Mouse (Mus musculus) spleen, adult 2 months (tissue): Measurements from ENCODE around the gene Ndufc2. TPM values are rescaled to one million over a fixed set of nuclear protein-coding genes. Genes with fewer than 3 reads are reported as not detected.

Experiments used
- DNase-seq, 2 experiments: peaks; one replicate each; pipeline versions ENCODE4 v3.0.0 to v3.0.0-alpha.2; 2012 to 2021; ENCODE audit warnings: low spot score in 2 of 2, low read depth in 1 of 2
- H3K27ac ChIP-seq: fragments of 200-500 bp; 2 replicates; pipeline ENCODE4 v1.5.1; 2012; ENCODE audit warnings: low read length, inconsistent platforms; ENCODE audit not compliant: insufficient read depth
- H3K27me3 ChIP-seq: fragments of 200-500 bp; 2 replicates; pipeline ENCODE4 v1.6.1; 2012; ENCODE audit warnings: mild to moderate bottlenecking, moderate library complexity, low read length, inconsistent platforms; ENCODE audit not compliant: control insufficient read depth, insufficient read depth
- H3K36me3 ChIP-seq: fragments of 200-500 bp; 2 replicates; pipeline ENCODE4 v1.6.1; 2012; ENCODE audit warnings: mild to moderate bottlenecking, low read length, inconsistent platforms; ENCODE audit not compliant: control insufficient read depth, insufficient read depth
- H3K4me1 ChIP-seq: fragments of 200-500 bp; 2 replicates; pipeline ENCODE4 v1.6.1; 2011; ENCODE audit warnings: inconsistent platforms; ENCODE audit not compliant: control insufficient read depth, insufficient read depth, insufficient read length
- H3K4me3 ChIP-seq: fragments of 200-500 bp; 2 replicates; pipeline ENCODE4 v1.5.1; 2011; ENCODE audit warnings: mild to moderate bottlenecking, inconsistent platforms; ENCODE audit not compliant: insufficient read depth, insufficient read length; ENCODE audit errors: extremely low read depth
- CTCF ChIP-seq: fragments of 200-500 bp; IDR thresholded peaks from 2 replicates; pipeline ENCODE4 v1.5.1; 2011; ENCODE audit warnings: mild to moderate bottlenecking, inconsistent platforms; ENCODE audit not compliant: insufficient read depth, insufficient read length, insufficient replicate concordance; ENCODE audit errors: extremely low read depth
- POLR2A ChIP-seq: fragments of 200-500 bp; IDR thresholded peaks from 2 replicates; pipeline ENCODE4 v1.6.1; 2011; ENCODE audit warnings: low read depth, low read length, inconsistent platforms
- WGBS: fragments of 180-500 bp; shearing (Covaris S2); methylation state at CpG from one replicate; pipeline ENCODE4 v1.1.7; 2018; 5-methylcytosine and 5-hydroxymethylcytosine counted together
- polyA plus RNA-seq: library from polyadenylated mRNA; depleted of rRNA; stranded (reverse); fragments of >200 nt; gene quantifications from 2 replicates; pipeline ENCODE4 v1.2.3, GENCODE M21; 2012

Gene Ndufc2
- polyA plus RNA-seq, 1 experiment = 67.0 TPM

DNA sequence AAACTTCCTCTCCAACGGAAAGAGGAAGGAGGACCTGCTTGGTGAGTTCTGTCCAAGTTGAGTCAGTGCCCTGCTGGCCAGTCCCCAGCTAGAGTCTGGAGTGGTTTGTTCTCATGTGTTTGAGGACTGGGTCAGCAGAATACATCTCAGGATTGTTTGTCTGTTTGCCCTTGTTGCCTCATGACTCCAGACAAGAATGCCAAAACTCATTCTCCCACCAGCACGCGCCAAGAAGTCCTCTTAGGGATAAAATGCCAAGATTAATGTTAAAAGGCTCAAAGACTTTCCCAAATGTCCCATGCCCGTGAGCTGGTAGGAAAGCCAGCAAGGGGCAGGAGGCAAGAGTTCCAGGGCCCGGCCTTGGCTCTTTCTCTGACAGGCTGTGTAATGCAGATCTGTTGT is 42.9 kb upstream of the Ndufc2 start:
- peaks cover 9% of the 10 kb centered on the region; the same call in 1 of the 2 replicates for H3K4me1 ChIP-seq
- peak overlapping the region; percentile 57 for H3K27ac ChIP-seq
- no peak for TF ChIP-seq POLR2A
- TF ChIP-seq CTCF = no peak
- WGBS = 75% methylated on average over 5 of the region's 5 CpGs
- no peaks in the 10 kb centered on the region for H3K27me3 ChIP-seq
- no peaks in the 10 kb centered on the region for H3K36me3 ChIP-seq
- H3K4me3 ChIP-seq = no peak overlapping the region
- DNase-seq = no peak

DNA sequence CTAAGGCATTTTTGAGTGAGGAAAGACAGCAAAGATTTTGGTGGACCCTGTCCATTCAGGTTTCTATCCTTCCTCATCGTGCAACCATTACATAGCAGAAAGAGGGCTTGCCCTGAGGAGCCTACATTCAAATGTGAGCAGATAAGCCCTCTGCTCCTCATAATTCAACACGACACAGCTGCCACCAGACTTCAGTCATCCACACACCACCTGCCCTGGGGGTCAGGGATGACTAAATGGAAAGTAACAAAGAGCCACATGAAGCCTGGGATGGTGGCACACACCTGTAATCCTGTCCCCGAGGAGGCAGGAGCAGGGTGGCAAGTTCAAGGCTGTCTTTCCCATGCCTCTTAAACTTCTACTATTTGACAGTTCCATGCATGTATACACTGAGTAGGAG is 42.0 kb upstream of the Ndufc2 start:
- Histone ChIP-seq H3K27ac (no peak overlapping the region), H3K4me1 (peaks cover 9% of the 10 kb centered on the region; the same call in 1 of the 2 replicates), H3K36me3 (no peaks in the 10 kb centered on the region), H3K27me3 (no peaks in the 10 kb centered on the region), H3K4me3 (no peak overlapping the region)
- 82% methylated on average over 3 of the region's 3 CpGs for WGBS
- DNase-seq = no peak
- TF ChIP-seq CTCF (no peak), POLR2A (no peak)

GRCm38 (mm10) chr7:97358347-97358746 is 41.5 kb upstream of the Ndufc2 start:
- DNase-seq = no peak
- H3K36me3 ChIP-seq = no peaks in the 10 kb centered on the region
- H3K4me3 ChIP-seq = no peak overlapping the region
- TF ChIP-seq POLR2A = no peak
- no peak for TF ChIP-seq CTCF
- 76% methylated on average over 4 of the region's 4 CpGs for WGBS
- no peak overlapping the region for H3K27ac ChIP-seq
- H3K27me3 ChIP-seq = no peaks in the 10 kb centered on the region
- peaks cover 9% of the 10 kb centered on the region; the same call in 1 of the 2 replicates for H3K4me1 ChIP-seq

DNA sequence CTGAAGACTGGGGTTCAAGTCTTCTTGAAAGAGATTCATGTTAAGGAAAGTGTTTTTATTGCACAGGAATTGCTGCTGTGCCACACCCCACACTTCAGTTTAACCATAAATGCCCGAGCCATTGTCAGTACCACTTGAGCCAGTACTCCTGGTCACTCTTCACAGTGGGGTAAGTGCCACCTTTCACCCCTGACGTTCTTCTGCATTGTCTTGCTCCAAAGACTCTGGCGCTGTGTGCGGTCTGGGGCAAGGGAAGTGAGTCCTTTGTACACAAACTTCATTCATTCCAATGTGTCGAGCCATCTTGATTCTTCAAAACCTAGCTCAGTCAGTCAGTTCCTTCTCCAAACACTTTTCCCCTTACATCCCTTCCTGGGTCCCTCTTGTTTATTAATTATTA is 39.6 kb upstream of the Ndufc2 start:
- Histone ChIP-seq H3K27ac (no peak overlapping the region), H3K27me3 (no peaks in the 10 kb centered on the region), H3K4me1 (peaks cover 3% of the 10 kb centered on the region; the same call in 1 of the 2 replicates), H3K36me3 (no peaks in the 10 kb centered on the region), H3K4me3 (no peak overlapping the region)
- DNase-seq = no peak
- no peak for TF ChIP-seq CTCF
- TF ChIP-seq POLR2A = no peak
- WGBS = 89% methylated on average over 5 of the region's 5 CpGs

GRCm38 (mm10) chr7:97360955-97361354 is 38.8 kb upstream of the Ndufc2 start:
- TF ChIP-seq POLR2A (no peak), CTCF (no peak)
- Histone ChIP-seq H3K4me1 (no peaks in the 10 kb centered on the region), H3K4me3 (no peak overlapping the region), H3K27ac (no peak overlapping the region), H3K36me3 (no peaks in the 10 kb centered on the region), H3K27me3 (no peaks in the 10 kb centered on the region)
- WGBS = 63% methylated on average over 3 of the region's 3 CpGs
- DNase-seq = no peak

GRCm38 (mm10) chr7:97361467-97361866 is 38.3 kb upstream of the Ndufc2 start:
- TF ChIP-seq CTCF (peak; percentile 52; the same call in 1 of the 2 replicates), POLR2A (no peak)
- no peaks in the 10 kb centered on the region for H3K27me3 ChIP-seq
- peak; percentile 27 to 43 for DNase-seq

GRCm38 (mm10) chr7:97365887-97366286 is 33.9 kb upstream of the Ndufc2 start:
- Histone ChIP-seq H3K27me3 (no peaks in the 10 kb centered on the region), H3K36me3 (no peaks in the 10 kb centered on the region), H3K4me3 (no peak overlapping the region), H3K27ac (no peak overlapping the region), H3K4me1 (no peaks in the 10 kb centered on the region; the same call in 1 of the 2 replicates)
- 83% methylated on average over 1 of the region's 1 CpGs for WGBS
- no peak for DNase-seq
- TF ChIP-seq CTCF (no peak), POLR2A (no peak)

More at GRCm38 (mm10) chr7:97361467-97361866, 38.3 kb upstream of the Ndufc2 start:
- Histone ChIP-seq H3K36me3 (no peaks in the 10 kb centered on the region), H3K27ac (no peak overlapping the region), H3K4me3 (no peak overlapping the region), H3K4me1 (no peaks in the 10 kb centered on the region)
- WGBS = 51% methylated on average over 4 of the region's 4 CpGs

DNA sequence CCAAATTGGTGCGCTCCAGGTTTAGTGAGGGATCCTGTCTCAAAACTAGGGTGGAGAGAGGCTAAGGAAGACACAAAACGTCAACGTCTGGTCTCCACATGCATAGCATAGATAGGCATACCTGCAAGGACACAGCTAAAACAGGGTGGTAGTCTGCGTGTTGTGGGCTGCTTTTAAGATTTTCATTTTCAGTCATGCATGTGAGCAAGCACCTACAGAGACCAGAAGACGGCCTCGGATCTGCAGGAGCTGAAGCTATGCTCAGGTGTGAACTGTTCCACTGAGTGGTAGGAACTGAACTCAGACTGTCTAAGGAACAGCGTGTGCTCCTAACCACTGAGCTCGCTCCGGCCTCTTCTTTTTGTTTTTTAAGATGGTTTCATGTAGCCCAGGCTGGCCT is 24.7 kb upstream of the Ndufc2 start:
- WGBS = 90% methylated on average over 9 of the region's 9 CpGs
- TF ChIP-seq POLR2A (no peak), CTCF (no peak)
- H3K27ac ChIP-seq = no peak overlapping the region
- H3K36me3 ChIP-seq = peaks cover 8% of the 10 kb centered on the region
- H3K27me3 ChIP-seq = no peaks in the 10 kb centered on the region
- no peak for DNase-seq
- no peak overlapping the region for H3K4me3 ChIP-seq
- peaks cover 2% of the 10 kb centered on the region; the same call in 1 of the 2 replicates for H3K4me1 ChIP-seq
